Mouse (Mus musculus): ENCODE measurements around the gene Cd101.

The Cd101 gene

GRCm38 (mm10) chr3:101029339-101029738 lies at the start of gene Cd101:
TSS of gene Cd101 (minus strand) at chr3:101029556.
- in situ Hi-C loops (cut with MboI; ENCODE audit: unreplicated experiment in 2 of 2), result no loop called here

GRCm38 (mm10) chr3:101078344-101078743 lies 49.0 kb upstream of the Cd101 start:
- in situ Hi-C loops (cut with MboI; ENCODE audit: unreplicated experiment in 2 of 2), result no loop called here

- in situ Hi-C loops (cut with MboI; ENCODE audit: unreplicated experiment in 2 of 2), result no loop called here
These were observed 48.3 kb upstream of the Cd101 start for GRCm38 (mm10) chr3:101077710-101078100.

- in situ Hi-C loops (cut with MboI; ENCODE audit: unreplicated experiment in 2 of 2), result no loop called here
These were observed 47.8 kb upstream of the Cd101 start for GRCm38 (mm10) chr3:101076966-101077709.

- in situ Hi-C loops (cut with MboI; ENCODE audit: unreplicated experiment in 2 of 2), result no loop called here
These were observed 46.5 kb upstream of the Cd101 start for GRCm38 (mm10) chr3:101075866-101076265.

GRCm38 (mm10) chr3:101073384-101073783 lies 44.0 kb upstream of the Cd101 start:
- in situ Hi-C loops (cut with MboI; ENCODE audit: unreplicated experiment in 2 of 2), result no loop called here

- in situ Hi-C loops (cut with MboI; ENCODE audit: unreplicated experiment in 2 of 2), result no loop called here
These were observed 43.3 kb upstream of the Cd101 start for GRCm38 (mm10) chr3:101072506-101073215.

GRCm38 (mm10) chr3:101071576-101071975 lies 42.2 kb upstream of the Cd101 start:
- in situ Hi-C loops (cut with MboI; ENCODE audit: unreplicated experiment in 2 of 2), result no loop called here

- in situ Hi-C loops (cut with MboI; ENCODE audit: unreplicated experiment in 2 of 2), result no loop called here
These were observed 41.5 kb upstream of the Cd101 start for GRCm38 (mm10) chr3:101070796-101071235.

- in situ Hi-C loops (cut with MboI; ENCODE audit: unreplicated experiment in 2 of 2), result no loop called here
These were observed 41.0 kb upstream of the Cd101 start for GRCm38 (mm10) chr3:101070230-101070795.

- in situ Hi-C loops (cut with MboI; ENCODE audit: unreplicated experiment in 2 of 2), result no loop called here
These were observed 39.3 kb upstream of the Cd101 start for GRCm38 (mm10) chr3:101068701-101069100.

- in situ Hi-C loops (cut with MboI; ENCODE audit: unreplicated experiment in 2 of 2), result no loop called here
These were observed 36.8 kb upstream of the Cd101 start for GRCm38 (mm10) chr3:101066175-101066574.

GRCm38 (mm10) chr3:101061865-101062585 lies 32.7 kb upstream of the Cd101 start:
- in situ Hi-C loops (cut with MboI; ENCODE audit: unreplicated experiment in 2 of 2), result no loop called here

GRCm38 (mm10) chr3:101059214-101059613 lies 29.9 kb upstream of the Cd101 start:
- in situ Hi-C loops (cut with MboI; ENCODE audit: unreplicated experiment in 2 of 2), result no loop called here

- in situ Hi-C loops (cut with MboI; ENCODE audit: unreplicated experiment in 2 of 2), result no loop called here
These were observed 28.8 kb upstream of the Cd101 start for GRCm38 (mm10) chr3:101058203-101058602.

- in situ Hi-C loops (cut with MboI; ENCODE audit: unreplicated experiment in 2 of 2), result no loop called here
These were observed 25.9 kb upstream of the Cd101 start for GRCm38 (mm10) chr3:101055216-101055615.

- in situ Hi-C loops (cut with MboI; ENCODE audit: unreplicated experiment in 2 of 2), result no loop called here
These were observed 22.2 kb upstream of the Cd101 start for GRCm38 (mm10) chr3:101051601-101052000.

GRCm38 (mm10) chr3:101049997-101050396 lies 20.6 kb upstream of the Cd101 start:
- in situ Hi-C loops (cut with MboI; ENCODE audit: unreplicated experiment in 2 of 2), result no loop called here

GRCm38 (mm10) chr3:101048781-101049180 lies 19.4 kb upstream of the Cd101 start:
- in situ Hi-C loops (cut with MboI; ENCODE audit: unreplicated experiment in 2 of 2), result no loop called here

- in situ Hi-C loops (cut with MboI; ENCODE audit: unreplicated experiment in 2 of 2), result no loop called here
These were observed 18.4 kb upstream of the Cd101 start for GRCm38 (mm10) chr3:101047586-101048275.
